Mouse (Mus musculus) heart, postnatal 0 days (tissue): ENCODE measurements at regions not wholly inside any gene's neighbourhood (a gene's known extent, or its start where the extent isn't known, plus 50 kb on each side); places are given as distances from the start of the nearest gene placed in this dataset.

ENCODE experiments used
- CTCF ChIP-seq: IDR thresholded peaks from 2 replicates; pipeline ENCODE4 v1.5.1; 2016; ENCODE audit warnings: antibody characterized with exemption, control low read depth, low read depth
- EP300 ChIP-seq: IDR thresholded peaks from 2 replicates; pipeline ENCODE4 v1.6.1; 2016; ENCODE audit warnings: antibody characterized with exemption, low read depth

- no peak for TF ChIP-seq EP300
- TF ChIP-seq CTCF: no peak
These were observed 625.9 kb upstream of the Klf6 start for GRCm38 (mm10) chr13:5235391-5235790.
